Mouse (Mus musculus) adrenal gland, postnatal 10 days (tissue): ENCODE measurements at regions not wholly inside any gene's neighbourhood (a gene's known extent, or its start where the extent isn't known, plus 50 kb on each side); places are given as distances from the start of the nearest gene placed in this dataset.

Experiments
- DNase-seq: peaks from one replicate; pipeline ENCODE4 v3.0.0; 2021; ENCODE audit warnings: mixed read lengths

GRCm38 (mm10) chr9:8443315-8443714 lies 100.6 kb upstream of the Trpc6 start:
- no peak for DNase-seq

- no peak for DNase-seq
Observed at GRCm38 (mm10) chr9:8451471-8451870, 92.5 kb upstream of the Trpc6 start.

GRCm38 (mm10) chr9:8453591-8453990 lies 90.4 kb upstream of the Trpc6 start:
- DNase-seq: no peak

- DNase-seq: peak; percentile 46
Observed at GRCm38 (mm10) chr9:8454557-8454956, 89.4 kb upstream of the Trpc6 start.

DNA sequence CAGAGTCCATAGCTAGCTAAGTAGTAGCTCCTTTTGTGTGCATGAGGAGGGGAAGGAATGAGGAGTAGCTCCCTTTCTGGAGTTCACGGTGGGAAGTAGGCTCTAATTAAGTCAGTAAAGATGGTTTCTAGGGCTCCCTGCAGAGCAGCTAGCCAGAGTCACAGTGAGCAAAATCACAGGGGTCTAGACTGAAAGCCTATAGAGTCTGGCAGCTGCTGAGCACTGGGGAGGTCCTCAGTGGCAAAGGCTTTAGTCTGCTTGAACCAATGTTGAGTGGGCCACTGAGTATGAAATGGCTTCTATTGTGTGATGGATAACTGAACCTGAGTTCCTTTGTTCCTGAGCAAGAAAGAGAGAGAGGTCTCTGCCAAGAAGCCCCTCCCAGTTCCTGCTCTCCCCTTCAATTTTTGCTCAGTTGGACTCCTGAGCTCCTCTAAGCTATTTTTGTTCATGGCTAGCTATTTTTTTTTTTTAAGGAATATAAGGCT lies 84.8 kb upstream of the Trpc6 start:
- no peak for DNase-seq

DNA sequence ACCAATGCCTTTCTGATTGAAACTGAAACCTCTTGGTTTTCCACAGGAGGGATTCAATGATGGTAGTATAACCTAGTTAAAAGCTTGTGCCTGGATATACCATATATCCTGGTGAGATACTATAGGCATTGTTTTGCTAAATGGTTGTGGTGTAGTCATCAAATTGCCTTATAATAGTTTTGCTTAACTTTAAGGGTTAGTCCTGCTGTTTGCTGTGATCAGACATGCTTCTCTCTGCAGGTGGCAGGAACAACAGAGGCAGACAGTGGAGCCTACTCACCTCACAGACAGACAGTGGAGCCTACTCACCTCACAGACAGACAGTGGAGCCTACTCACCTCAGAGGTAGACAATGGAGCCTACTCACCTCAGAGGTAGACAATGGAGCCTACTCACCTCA lies 82.2 kb upstream of the Trpc6 start:
- no peak for DNase-seq

DNA sequence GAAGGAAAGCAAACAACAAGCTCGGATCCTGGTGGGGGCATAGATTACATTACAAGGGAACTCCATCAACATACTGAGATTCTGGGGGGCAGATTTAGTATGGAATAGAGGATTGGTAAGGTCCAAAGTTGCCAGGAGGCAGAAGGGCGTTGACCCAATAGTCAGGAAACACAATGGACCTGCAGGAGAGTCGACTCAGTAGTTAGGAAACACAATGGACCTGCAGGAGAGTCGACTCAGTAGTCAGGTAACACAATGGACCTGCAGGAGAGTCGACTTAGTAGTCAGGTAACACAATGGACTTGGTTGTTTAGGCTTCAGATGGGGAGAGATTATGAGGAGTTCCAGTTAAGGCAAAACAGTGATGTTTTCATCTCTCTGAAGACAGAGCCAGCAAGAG lies 81.1 kb upstream of the Trpc6 start:
- DNase-seq: no peak

- no peak for DNase-seq
Observed at GRCm38 (mm10) chr9:8486525-8486924, 57.4 kb upstream of the Trpc6 start.

DNA sequence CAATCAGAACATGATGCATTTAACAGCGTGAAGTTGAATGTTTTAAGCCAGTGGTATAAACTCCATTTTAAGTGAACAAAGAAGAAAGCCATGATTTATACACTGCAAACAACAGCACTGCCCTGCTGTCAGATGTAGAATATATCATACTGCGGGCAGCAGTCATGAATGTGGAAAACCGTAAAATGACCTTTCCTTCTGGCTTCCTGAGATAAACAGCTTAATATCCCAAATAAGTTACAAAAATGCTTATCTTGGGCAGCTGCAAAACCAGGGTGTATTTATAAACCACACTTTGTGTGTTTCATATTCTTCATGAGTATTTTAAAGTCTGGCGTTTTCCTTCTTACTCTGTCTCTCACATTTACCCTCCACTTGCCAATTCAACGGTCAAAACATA lies 56.1 kb upstream of the Trpc6 start:
- peak; percentile 1 for DNase-seq
